17 mouse cellular contexts compared by ENCODE assay signal in the genomic region with DNA sequence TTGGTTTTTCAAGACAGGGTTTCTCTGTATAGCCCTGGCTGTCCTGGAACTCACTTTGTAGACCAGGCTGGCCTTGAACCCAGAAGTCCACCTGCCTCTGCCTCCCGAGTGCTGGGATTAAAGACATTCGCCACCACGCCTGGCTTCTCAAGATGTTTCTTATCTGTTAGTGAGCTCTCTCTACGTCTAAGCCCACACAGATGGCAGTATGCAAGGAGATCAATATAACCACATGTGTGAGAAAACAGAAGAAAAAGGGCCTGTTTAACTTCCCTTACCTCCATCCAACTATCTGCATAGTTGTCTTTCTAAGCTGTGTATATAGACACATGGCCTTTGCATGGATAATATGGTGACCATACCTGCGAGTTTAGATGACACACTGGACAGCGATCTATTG. TPM values are rescaled to one million over a fixed set of nuclear protein-coding genes. Genes with fewer than 3 reads are reported as not detected.
A peak's percentile ranks its signal among the peaks of the same experiment; 100 is the strongest.
DNase-seq lines count a peak whose midpoint lies in the region; ATAC-seq and TF ChIP-seq lines count a peak whose summit lies in the region.
"Had no signal": no experiment of that assay in that cellular context is flagged by ENCODE, and none has a peak within 500 bp of the region (broad histone marks: within the 10 kb centered on the region; RNA-seq: fewer than 3 reads in every experiment).

No protein-coding gene starts in this region.

- no peak for DNase-seq in gastrocnemius, adult 2 months
- no peak for DNase-seq in gastrocnemius, adult 18-20 months (ENCODE audit: low spot score)
- DNase-seq in liver, embryonic 11.5 days (ENCODE audit: low spot score), result no peak
- DNase-seq in thymus, postnatal 36 days, result peak; percentile 23 to 49
- DNase-seq in ovary, postnatal 14 days (ENCODE audit: low spot score), result no peak
- DNase-seq in gastrocnemius, postnatal 36 days, result no peak
- DNase-seq: cerebellum, adult 9-10 months; layer of hippocampus, adult 9-11 months; right cerebral cortex, adult 18-20 months had no signal

- no peak overlapping the region for H3K9ac ChIP-seq in liver, embryonic 12.5 days
- H3K9ac ChIP-seq in liver, embryonic 11.5 days (ENCODE audit: low read depth, low read length), result no peak overlapping the region
- H3K9ac ChIP-seq: embryonic facial prominence, embryonic 13.5 days; limb, embryonic 13.5 days; midbrain, embryonic 15.5 days had no signal

- H3K4me1 ChIP-seq in liver, embryonic 12.5 days, result peaks cover 44% of the 10 kb centered on the region
- H3K4me1 ChIP-seq in liver, embryonic 11.5 days (replicated peaks; ENCODE audit: control insufficient read depth, insufficient read depth, low read length), result peaks cover 22% of the 10 kb centered on the region

- H3K4me2 ChIP-seq in liver, embryonic 12.5 days, result no peak overlapping the region
- H3K4me2 ChIP-seq in liver, embryonic 11.5 days, result no peak overlapping the region
- H3K4me2 ChIP-seq: embryonic facial prominence, embryonic 13.5 days; limb, embryonic 13.5 days; midbrain, embryonic 15.5 days had no signal

- H3K9me3 ChIP-seq in liver, embryonic 12.5 days (replicated peaks), result no peaks in the 10 kb centered on the region
- no peaks in the 10 kb centered on the region for H3K9me3 ChIP-seq in liver, embryonic 11.5 days (ENCODE audit: control insufficient read depth, low read length)
- H3K9me3 ChIP-seq: embryonic facial prominence, embryonic 13.5 days; limb, embryonic 13.5 days; midbrain, embryonic 15.5 days had no signal

- no peak for TF ChIP-seq CTCF in gastrocnemius, adult 2 months (IDR thresholded peaks at IDR 0.05)

- no peak for ATAC-seq in liver, embryonic 12.5 days
- ATAC-seq in liver, embryonic 11.5 days (replicated peaks; ENCODE audit: low FRiP score), result no peak
- peak; percentile 38 for ATAC-seq in megakaryocyte-erythroid progenitor cell, adult 5-6 weeks (replicated peaks; ENCODE audit: low FRiP score, low TSS enrichment, poor library complexity, severe bottlenecking)
- ATAC-seq: forebrain, embryonic 16.5 days; midbrain, embryonic 15.5 days; Patski had no signal

- peak overlapping the region; percentile 41; the same call in 1 of the 2 replicates for H3K27ac ChIP-seq in gastrocnemius, adult 2 months
- H3K27ac ChIP-seq in liver, embryonic 12.5 days, result peak overlapping the region; percentile 26; the same call in 1 of the 2 replicates
- no peak overlapping the region for H3K27ac ChIP-seq in liver, embryonic 11.5 days (ENCODE audit: low read depth, low read length)
- H3K27ac ChIP-seq: embryonic facial prominence, embryonic 13.5 days; kidney, postnatal 0 days; limb, embryonic 13.5 days; midbrain, embryonic 15.5 days had no signal

- no peaks in the 10 kb centered on the region for H3K36me3 ChIP-seq in liver, embryonic 12.5 days
- H3K36me3 ChIP-seq in liver, embryonic 11.5 days (ENCODE audit: control insufficient read depth, insufficient read depth, low read length), result no peaks in the 10 kb centered on the region
- H3K36me3 ChIP-seq: embryonic facial prominence, embryonic 13.5 days; limb, embryonic 13.5 days; midbrain, embryonic 15.5 days had no signal

- no peaks in the 10 kb centered on the region for H3K27me3 ChIP-seq in liver, embryonic 12.5 days (replicated peaks)
- no peaks in the 10 kb centered on the region for H3K27me3 ChIP-seq in liver, embryonic 11.5 days (replicated peaks; ENCODE audit: control insufficient read depth, insufficient read depth, low read length)
- H3K27me3 ChIP-seq: embryonic facial prominence, embryonic 13.5 days; limb, embryonic 13.5 days; midbrain, embryonic 15.5 days; Patski had no signal

- 55% methylated on average over 6 of the region's 6 CpGs for WGBS in liver, embryonic 12.5 days (ENCODE audit: insufficient replicate concordance)
- WGBS in liver, embryonic 11.5 days, result 57% methylated on average over 6 of the region's 6 CpGs

- intact Hi-C loops in gastrocnemius, adult 2 months (cut with DNase I), result no loop called here
- intact Hi-C loops in gastrocnemius, postnatal 36 days (cut with DNase I), result no loop called here

- H3K4me3 ChIP-seq in gastrocnemius, adult 2 months, result no peak overlapping the region
- H3K4me3 ChIP-seq in liver, embryonic 12.5 days, result no peak overlapping the region
- no peak overlapping the region for H3K4me3 ChIP-seq in liver, embryonic 11.5 days (ENCODE audit: low read depth, low read length)
- H3K4me3 ChIP-seq: embryonic facial prominence, embryonic 13.5 days; limb, embryonic 13.5 days; midbrain, embryonic 15.5 days had no signal

RNA-seq across cellular contexts. Expression of a gene that starts 5.5 kb away (rescaled TPM):
- total RNA-seq in gastrocnemius, adult 2 months (2021), result 10 to 100 TPM; 18.9 to 25.0 TPM
- total RNA-seq in gastrocnemius, adult 18-20 months (2021), result 10 to 100 TPM; 21.6 to 31.7 TPM
- 56.2 and 60.7 TPM in 2 replicates for polyA plus RNA-seq in liver, embryonic 12.5 days (2016; fragmentation: Nextera tagmentation; extraction: Ambion mirVana)
- polyA plus RNA-seq in liver, embryonic 11.5 days (2014; fragmentation: Nextera tagmentation; extraction: Ambion mirVana), result 65.6 and 71.8 TPM in 2 replicates
- 77.6 and 100 TPM in 2 replicates for total RNA-seq in megakaryocyte-erythroid progenitor cell, adult 5-6 weeks (2014; fragmentation: Nextera tagmentation)
- 91.4 and 112 TPM in 2 replicates for total RNA-seq in megakaryocyte-erythroid progenitor cell, adult 5-6 weeks (2017)
- total RNA-seq in gastrocnemius, postnatal 36 days (2021), result 10 to 100 TPM; 18.1 to 22.8 TPM

RNA-seq across cellular contexts. Expression of a gene that starts 40.6 kb away (rescaled TPM):
- 100 to 1,000 TPM in 1 of 2 experiments, 10 to 100 TPM in 1; 78.0 to 140 TPM for total RNA-seq in gastrocnemius, adult 2 months (2021)
- total RNA-seq in gastrocnemius, adult 18-20 months (2021), result 100 to 1,000 TPM; 152 to 154 TPM
- polyA plus RNA-seq in liver, embryonic 12.5 days (2016; fragmentation: Nextera tagmentation; extraction: Ambion mirVana), result 11.4 and 11.9 TPM in 2 replicates
- polyA plus RNA-seq in liver, embryonic 11.5 days (2014; fragmentation: Nextera tagmentation; extraction: Ambion mirVana), result 22.5 and 22.8 TPM in 2 replicates
- 1.8 and 7.6 TPM in 2 replicates for total RNA-seq in megakaryocyte-erythroid progenitor cell, adult 5-6 weeks (2014; fragmentation: Nextera tagmentation)
- 0.94 and 2.1 TPM in 2 replicates for total RNA-seq in megakaryocyte-erythroid progenitor cell, adult 5-6 weeks (2017)
- total RNA-seq in gastrocnemius, postnatal 36 days (2021), result 100 to 1,000 TPM; 108 to 122 TPM

RNA-seq across cellular contexts. Expression of a gene that starts 53.9 kb away (rescaled TPM):
- total RNA-seq in gastrocnemius, adult 2 months (2021), result 100 to 1,000 TPM; 184 to 604 TPM
- 100 to 1,000 TPM; 310 to 354 TPM for total RNA-seq in gastrocnemius, adult 18-20 months (2021)
- 10.5 and 12.9 TPM in 2 replicates for polyA plus RNA-seq in liver, embryonic 12.5 days (2016; fragmentation: Nextera tagmentation; extraction: Ambion mirVana)
- polyA plus RNA-seq in liver, embryonic 11.5 days (2014; fragmentation: Nextera tagmentation; extraction: Ambion mirVana), result 42.1 and 58.2 TPM in 2 replicates
- total RNA-seq in megakaryocyte-erythroid progenitor cell, adult 5-6 weeks (2014; fragmentation: Nextera tagmentation), result 5.4 TPM in 1 of 2 replicates, not detected in the other
- total RNA-seq in megakaryocyte-erythroid progenitor cell, adult 5-6 weeks (2017), result 0.46 TPM in 1 of 2 replicates, not detected in the other
- 100 to 1,000 TPM in 1 of 2 experiments, 10 to 100 TPM in 1; 69.4 to 433 TPM for total RNA-seq in gastrocnemius, postnatal 36 days (2021)
- polyA plus RNA-seq: forebrain, embryonic 16.5 days had no signal

Comparison
In these comparisons a context has a peak if more than half of its experiments do, and no peak if none do; other contexts are left out.
1. DNase-seq: peak in thymus, postnatal 36 days (2 of 2); none in gastrocnemius, adult 2 months (single experiment), gastrocnemius, adult 18-20 months (single experiment), liver, embryonic 11.5 days (single experiment), ovary, postnatal 14 days (single experiment) and gastrocnemius, postnatal 36 days (0 of 2).
2. RNA of a gene that starts 40.6 kb away (total RNA-seq): 152 to 154 TPM in gastrocnemius, adult 18-20 months, 78.0 to 140 TPM in gastrocnemius, adult 2 months and 108 to 122 TPM in gastrocnemius, postnatal 36 days; 0.94 to 7.6 TPM in megakaryocyte-erythroid progenitor cell, adult 5-6 weeks; every median in the first group is over 4 times any median in the second.
3. RNA of a gene that starts 53.9 kb away (total RNA-seq): 184 to 604 TPM in gastrocnemius, adult 2 months, 69.4 to 433 TPM in gastrocnemius, postnatal 36 days and 310 to 354 TPM in gastrocnemius, adult 18-20 months; 0.46 to 5.4 TPM in megakaryocyte-erythroid progenitor cell, adult 5-6 weeks; every median in the first group is over 10 times any median in the second.